Mouse (Mus musculus) cerebellum, adult 11-12 months (tissue): ENCODE data around the gene Lhfpl5.

Source experiments
- DNase-seq: peaks from one replicate; pipeline ENCODE4 v3.0.0; 2022

Gene Lhfpl5

DNA sequence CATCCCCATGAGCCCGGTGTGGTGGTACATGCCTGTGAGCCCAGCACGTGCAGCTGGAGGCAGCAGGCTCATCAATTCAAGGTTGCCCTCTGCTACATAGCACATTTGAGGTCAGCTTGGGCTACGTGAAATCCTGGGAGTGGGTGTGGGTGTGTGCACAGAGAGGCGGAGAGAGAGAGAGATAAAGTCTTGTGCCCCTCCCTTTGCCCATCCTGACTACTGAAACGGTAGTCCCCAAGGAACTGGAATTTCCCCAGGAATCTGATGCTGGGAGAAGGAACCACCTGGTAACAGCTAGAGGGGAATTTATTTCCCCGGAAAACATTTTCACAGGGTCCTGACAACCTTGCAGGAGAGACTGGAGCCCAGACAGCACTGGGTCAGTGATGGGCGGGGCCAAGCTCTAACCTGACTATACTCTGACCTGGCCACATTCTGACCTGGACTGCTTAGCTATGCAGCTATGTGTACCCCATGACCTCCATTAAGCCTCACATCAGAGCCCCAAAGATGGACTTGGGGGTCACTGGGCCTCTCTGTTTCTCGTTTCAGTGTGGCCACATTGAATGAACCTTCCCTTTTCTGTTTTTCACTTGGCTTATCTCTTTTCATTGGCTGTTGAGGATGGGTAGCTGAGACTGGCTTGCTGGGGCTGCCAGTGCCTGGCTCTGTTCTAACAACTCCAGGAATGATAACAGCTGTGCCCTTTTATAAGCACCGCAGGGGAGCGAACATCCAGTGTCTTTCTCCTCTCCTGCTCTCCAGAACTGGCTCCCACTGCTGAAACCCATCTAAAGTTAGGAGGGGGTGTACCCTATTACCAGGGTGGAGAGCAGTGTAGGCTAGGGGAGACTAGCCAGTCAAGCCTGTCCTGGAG is 53.0 kb downstream of the Lhfpl5 start:
- DNase-seq = no peak

- no peak for DNase-seq
Observed at GRCm38 (mm10) chr17:28629125-28629524, 53.7 kb downstream of the Lhfpl5 start.
